Mouse (Mus musculus): ENCODE measurements at regions not wholly inside any gene's neighbourhood (a gene's known extent, or its start where the extent isn't known, plus 50 kb on each side); places are given as distances from the start of the nearest gene placed in this dataset.
A peak's percentile ranks its signal among the peaks of the same experiment; 100 is the strongest.

DNA sequence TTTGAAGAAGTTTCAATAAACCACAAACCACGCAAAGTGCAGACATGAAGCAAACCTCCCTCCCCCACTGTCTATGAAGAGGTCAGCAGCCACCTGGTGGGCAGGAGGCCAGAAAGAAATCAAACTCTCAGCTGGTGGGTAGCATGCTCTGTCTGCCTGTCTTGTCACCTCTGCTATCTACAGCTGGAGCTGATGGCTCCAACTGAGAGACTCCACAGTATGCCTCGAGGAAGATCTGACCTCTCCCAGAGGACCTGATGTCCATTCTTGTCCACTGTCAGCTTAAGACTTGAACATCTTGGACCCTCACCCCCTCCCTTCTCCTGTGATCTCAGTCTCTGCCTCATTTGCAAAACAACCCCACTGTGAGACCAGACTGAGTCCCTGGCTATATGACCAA lies 585.0 kb upstream of the Cdh11 start:
- DNase-seq (ENCODE audit: low spot score): no peak

DNA sequence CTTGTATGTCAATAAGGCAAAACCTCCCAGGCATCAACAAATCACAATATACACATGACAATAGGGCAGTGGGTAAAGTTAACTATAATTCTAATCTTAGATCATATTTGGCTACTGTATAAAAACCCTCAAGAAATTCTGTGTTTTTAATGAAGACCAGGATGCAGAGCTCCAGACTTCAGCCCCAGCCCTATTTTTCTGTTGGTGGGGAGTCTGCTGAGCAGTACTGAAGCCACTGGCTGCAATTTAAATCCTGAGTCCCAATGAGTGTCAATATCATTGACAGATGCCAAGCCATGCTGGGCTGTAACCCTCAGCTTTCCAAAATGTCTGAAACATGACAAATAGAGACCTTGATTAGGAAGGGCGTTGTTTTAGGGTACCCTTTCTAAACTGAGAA lies 587.6 kb upstream of the Cdh11 start:
- DNase-seq (ENCODE audit: low spot score): no peak

DNA sequence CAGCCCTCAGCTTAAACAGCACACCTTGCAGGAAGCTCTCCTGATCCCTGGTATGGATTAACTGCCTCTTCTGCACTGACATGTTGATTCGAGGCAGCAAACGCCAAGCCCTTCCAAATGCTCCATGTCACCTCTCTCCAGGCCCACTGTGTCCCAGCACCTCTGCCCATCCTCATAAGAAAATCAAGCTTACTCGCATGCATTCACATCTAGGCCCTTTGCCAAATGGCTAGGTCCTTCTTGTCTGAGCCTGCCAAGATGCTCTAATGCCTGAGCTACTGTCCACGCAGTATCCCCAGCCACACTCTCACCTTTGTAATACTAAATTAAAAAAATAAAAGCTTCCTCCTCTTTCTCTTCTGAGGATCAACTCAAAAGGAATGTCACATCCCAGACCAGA lies 588.7 kb upstream of the Cdh11 start:
- no peak for DNase-seq (ENCODE audit: low spot score)

DNA sequence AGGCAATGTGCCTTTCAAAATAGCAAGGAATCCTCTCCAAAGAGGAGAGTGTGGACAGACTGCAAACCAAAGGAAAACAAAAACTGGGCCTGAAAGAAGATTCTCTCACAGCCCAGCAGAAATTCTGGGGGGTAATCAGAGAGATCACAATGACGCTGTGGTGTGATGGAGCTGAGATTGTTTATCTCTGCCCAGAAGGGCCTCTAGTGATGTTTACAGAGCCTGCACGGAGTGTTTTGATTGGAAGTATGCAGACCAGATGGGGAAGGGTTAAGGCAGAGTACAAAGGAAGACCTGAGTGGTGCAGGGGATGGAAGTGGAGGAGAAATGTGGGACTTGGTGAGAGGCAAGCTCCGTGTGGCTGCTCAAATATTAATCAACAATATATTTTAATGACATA lies 593.1 kb upstream of the Cdh11 start:
- no peak for DNase-seq (ENCODE audit: low spot score)

DNA sequence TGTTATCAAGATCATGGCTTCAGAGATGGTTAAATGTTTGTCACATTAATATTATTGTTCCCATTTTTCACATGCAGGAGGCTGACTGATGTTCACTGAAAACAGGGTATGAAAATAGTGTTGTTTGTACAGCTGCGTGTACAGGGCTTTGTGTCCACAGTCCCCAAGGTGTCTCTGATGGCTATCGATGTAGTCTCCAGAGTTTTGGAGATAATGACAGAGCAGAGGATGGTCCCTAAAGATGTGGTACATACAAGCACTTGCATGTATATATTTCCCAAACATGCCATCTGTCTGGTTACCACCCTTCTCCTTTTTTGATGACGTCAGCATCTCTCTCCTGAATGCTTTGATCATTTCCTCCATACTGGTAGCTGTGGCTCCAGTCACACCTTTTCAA lies 596.1 kb upstream of the Cdh11 start:
- no peak for DNase-seq (ENCODE audit: low spot score)

DNA sequence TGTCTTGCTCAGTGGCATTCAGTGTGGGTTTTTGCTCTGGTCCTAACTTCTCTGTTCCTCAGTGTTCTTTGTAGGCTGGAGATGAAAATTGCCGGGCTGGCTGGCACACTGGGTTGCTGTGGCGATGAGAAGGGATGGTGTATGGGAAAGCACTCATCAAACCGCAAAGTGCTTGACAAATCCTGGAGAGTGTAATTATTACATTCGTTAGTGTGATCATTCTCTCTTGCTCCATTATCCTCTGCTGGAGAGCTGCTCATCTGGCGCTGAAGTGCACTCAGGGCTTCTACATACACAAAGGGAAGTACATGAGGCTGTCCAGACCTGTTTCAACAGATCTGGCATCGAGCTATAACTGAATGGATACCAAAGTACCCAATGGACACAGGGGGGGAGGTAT lies 605.9 kb upstream of the Cdh11 start:
- DNase-seq (ENCODE audit: low spot score): no peak

DNA sequence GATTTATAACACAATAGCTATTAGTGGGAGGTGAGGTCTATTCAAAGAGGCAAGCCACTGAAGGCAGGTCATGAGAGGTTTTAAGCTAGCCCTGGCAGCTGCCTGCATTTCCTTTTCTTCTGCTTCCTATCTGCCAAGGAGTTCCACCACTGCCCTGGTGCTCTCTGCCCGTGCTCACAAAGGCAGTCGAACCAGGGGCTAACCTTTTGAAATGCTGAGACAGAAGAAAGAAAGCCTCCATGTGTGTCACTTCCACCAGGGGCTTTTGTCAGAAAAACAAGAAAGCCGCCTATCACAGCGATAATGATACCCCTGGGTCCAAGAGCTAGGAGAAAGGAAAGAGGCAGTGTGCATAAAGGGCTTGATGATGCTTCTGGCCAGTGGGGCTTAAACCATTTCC lies 609.9 kb upstream of the Cdh11 start:
- DNase-seq (ENCODE audit: low spot score): no peak

DNA sequence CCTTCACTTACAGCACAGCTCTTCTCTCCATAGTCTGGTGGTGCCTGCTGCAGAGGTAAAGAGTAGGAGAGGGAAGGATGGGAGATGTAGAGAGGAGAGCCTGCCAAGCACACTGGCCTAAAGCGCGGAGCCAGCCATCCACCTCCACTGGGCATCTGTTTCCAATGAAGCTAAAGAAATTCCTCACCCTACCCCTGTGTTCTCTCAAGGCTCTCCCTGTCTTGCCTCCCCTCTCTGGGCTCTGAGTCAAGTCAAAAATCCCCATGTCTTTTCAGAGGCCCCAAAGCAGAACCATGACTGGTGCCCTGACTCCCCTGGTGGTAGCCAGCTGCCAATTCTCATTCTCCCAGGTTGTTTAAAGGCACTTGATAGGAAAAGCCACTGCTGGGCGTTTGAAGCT lies 612.7 kb upstream of the Cdh11 start:
- no peak for DNase-seq (ENCODE audit: low spot score)

DNA sequence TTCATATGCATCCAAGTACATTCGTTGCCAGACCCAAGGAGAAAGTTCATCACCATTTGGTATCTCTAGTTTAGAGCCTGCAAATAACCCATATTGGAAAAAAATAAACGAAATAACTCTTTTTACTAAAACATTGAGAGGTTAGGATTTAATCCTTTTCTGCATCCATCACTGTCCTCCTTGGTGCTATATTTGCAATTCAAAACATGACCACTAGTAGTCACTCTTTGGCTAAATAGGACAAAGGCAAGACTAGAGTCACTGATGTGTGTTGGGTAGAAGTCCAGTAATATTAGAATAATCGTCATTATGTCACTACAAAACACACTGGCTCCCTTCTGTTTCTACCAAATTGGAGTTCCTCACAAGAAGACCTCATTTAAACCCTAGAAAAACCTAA lies 614.0 kb upstream of the Cdh11 start:
- no peak for DNase-seq (ENCODE audit: low spot score)

DNA sequence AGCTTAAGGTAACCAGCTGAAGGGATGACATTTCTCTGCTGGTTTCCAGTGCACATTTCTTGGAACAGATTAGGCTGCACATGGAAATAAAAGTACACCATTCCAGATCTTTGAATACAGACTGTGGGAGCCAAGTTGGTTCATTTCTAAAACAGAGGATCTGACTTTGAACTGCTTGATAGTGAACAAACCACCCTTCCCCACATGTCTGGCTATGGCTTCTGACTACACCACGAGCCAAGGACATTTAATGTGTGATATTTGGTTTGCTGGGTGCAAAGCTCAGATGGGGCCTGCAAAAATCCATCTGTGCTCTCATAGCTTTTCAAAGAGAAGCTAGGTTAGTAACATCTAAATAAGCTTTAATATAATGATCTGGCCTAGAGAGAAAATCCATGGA lies 614.7 kb upstream of the Cdh11 start:
- no peak for DNase-seq (ENCODE audit: low spot score)

DNA sequence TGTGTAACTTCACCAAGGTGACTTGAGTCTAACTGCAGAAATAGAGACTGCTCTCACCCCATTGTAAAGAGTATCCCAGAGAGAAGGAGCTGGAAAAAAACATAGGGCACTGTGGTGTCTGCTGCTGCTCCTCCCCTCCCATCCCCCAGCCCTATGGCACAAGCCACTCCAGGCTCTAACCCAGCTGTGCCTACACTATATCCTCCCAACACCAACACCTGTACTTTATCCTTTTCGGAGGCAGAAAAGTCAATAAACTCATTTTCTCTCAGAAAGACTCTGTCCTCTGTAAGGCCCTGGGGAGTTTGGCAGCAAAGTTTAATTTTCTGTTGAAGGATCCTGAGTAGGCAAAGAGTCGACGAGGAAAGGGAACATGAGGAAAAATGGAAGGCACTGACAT lies 617.3 kb upstream of the Cdh11 start:
- DNase-seq (ENCODE audit: low spot score): no peak

DNA sequence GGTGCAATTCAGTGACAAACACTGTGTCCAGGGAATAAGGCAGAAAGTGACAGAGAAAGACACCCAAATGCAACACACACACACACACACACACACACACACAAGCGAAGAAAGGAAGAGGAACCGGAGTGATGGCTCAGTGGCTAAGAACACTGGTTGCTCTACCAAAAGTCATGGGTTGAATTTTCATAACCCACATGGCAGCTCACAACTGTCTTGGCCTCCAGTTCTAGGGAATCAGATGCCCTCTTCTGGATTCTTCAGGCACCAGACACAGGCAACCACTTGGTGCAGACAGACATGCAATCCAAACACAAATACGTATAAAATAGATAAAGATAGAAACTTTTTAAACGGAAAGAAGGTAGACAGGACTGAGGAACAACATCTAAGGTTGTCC lies 618.4 kb upstream of the Cdh11 start:
- no peak for DNase-seq (ENCODE audit: low spot score)

DNA sequence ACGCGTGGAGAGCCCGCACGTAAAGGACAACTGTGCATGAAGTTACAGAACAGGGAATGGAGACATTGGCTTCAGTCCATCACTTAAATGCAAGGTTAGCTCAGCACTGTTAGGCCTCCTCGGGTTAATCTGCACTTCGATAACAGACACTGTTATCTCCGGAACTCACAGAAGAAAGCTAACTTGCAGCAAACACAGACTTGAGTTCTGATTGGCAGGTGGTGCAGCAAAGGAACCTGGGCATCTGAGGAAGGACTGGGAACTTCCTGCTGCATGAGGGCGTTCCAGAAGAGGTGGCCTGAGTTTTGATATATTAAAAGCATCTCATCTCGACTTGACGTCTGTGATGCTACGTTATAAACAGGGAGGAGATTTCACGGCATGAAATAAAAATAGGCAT lies 620.3 kb upstream of the Cdh11 start:
- DNase-seq (ENCODE audit: low spot score): no peak

DNA sequence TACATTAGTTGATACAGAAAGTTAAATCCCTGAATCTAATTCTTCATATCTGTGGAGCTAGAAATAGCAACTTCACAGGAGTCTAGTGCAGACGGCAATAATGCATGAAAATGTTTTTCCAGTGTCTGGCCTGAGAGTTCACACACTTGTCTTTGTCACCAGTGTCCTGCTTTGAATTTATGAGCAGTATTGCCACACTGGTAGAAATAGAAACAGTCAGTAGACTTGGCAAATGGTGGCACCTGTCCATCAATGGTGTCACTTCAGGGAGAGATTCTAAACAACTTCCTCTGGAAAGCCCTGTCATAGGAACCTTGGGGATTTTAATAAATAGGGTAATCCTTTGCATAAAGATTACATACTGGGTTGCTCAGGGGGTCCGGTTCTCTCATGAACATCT lies 621.5 kb upstream of the Cdh11 start:
- DNase-seq (ENCODE audit: low spot score): no peak

DNA sequence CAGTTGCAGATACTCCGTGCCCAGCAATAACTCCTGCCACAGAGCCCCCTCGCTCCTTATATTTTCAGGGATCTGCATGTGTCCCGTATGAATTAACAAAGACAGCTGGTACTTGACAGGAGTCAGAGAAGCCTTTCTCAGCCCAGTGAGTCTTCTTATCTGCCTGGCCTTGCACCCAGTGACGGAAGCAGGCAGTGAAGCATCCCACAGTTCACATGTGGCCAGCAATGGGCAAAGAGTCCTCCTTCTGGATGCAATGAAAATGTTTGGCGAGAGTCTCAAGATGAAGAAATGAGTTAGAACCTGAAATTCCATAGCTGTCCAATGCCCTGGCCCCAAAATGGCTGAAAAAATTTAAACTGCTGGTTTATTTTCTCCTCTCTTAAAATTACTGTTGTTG lies 622.2 kb upstream of the Cdh11 start:
- no peak for DNase-seq (ENCODE audit: low spot score)

DNA sequence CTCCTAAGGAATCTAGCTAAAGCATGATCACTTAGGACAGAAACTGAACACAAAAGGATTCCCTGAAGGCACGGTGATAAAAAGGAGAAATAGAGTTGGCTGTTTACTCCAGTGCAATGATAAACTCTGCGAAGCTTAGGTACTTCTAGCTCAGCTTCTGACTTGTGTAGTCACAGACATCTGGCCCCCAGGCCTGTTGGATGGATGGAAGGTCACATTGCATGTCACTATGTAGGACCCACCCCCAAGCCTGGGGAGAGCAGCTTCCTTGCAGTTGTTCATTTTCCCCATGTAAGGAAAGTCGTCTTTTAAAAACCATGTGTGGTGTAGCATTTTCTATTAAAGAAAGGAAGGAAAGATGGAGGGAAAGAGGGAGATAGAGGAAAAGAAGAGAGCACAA lies 623.0 kb upstream of the Cdh11 start:
- no peak for DNase-seq (ENCODE audit: low spot score)

DNA sequence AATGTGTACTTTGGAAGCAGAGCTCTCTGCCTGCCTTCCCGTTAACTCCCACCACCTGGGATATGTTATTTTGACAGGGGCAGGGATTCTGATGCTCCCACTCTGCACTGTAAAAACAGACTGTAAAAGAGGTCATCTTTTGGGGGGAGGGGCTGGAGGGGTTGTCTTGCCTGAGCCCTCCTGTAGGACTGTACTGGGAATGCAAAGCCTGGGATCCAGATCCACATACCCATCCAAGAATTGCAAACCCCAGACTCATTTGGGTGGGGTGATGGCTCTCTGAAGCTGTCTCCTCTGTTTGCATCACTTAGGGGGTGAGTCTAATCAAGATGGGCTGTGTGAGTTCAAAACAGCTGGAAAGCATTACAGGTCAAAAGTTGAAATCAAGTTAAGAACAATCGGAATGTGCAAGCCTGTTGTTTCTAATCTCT lies 623.7 kb upstream of the Cdh11 start:
- peak; percentile 28 for DNase-seq (ENCODE audit: low spot score)

DNA sequence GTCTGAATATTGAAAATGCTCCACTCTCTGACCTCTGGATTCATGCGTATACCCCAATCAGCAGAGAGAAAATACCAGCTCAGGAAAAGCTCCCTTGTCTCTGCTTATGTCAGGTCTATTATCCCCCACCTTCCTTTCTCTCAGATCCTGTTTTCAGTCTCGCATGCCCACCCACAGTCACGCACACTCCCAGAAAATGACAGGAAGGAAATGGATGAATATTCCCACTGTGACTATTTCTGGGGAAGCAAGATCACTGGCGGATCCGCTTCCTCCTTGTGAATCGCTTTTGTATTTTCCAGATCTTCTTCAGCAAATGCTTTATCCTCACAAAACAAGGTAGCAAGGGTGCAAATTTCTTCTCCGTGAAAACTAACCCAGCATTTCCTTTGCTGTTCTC lies 627.3 kb upstream of the Cdh11 start:
- no peak for DNase-seq (ENCODE audit: low spot score)

DNA sequence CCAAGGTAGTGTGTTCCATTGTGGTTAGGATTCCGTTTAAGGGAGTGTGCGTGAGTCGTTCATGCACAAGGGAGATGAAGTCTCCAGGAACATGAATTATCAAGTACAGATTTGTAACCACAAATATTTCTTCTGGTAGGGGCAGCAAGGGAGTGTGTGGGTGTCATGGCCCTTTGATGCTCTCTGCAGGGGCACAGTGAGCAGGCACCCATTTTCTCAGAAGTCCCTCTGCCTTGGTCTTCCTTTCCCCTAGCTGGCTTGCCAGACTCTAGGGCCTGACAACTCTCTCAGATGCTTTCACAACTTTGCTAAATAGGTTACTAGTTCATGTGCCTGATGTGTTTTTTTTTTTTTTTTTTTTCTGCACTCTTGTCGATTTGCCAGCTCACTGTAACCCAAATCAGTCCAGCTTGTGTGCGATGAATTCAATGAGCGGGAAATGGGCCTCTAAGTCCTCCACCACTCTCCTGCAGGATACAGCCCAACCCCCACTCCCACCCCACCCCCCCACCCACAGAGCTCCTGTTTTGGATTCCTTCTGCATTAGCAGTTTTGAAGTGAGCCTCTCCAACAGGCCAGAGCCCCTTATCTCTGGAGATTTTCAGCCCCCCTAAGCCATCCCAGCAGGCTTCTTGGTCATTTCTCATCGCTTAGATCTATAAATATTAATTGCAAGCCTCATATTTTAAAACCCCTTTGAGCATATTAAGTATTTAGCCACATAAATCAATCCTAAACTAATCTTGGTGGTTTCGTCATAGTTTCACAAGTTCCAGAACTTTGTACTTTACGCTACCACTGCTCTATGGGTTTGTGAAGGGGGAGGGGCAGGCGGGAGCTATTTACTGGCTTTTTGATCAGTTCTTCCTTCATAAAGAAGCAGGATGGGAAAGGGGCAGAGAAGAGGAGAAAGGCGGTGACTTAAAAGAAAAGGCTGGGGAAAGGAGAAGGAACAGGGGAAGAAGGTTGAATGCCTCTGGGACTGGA lies 628.4 kb upstream of the Cdh11 start:
- DNase-seq (ENCODE audit: low spot score): no peak

DNA sequence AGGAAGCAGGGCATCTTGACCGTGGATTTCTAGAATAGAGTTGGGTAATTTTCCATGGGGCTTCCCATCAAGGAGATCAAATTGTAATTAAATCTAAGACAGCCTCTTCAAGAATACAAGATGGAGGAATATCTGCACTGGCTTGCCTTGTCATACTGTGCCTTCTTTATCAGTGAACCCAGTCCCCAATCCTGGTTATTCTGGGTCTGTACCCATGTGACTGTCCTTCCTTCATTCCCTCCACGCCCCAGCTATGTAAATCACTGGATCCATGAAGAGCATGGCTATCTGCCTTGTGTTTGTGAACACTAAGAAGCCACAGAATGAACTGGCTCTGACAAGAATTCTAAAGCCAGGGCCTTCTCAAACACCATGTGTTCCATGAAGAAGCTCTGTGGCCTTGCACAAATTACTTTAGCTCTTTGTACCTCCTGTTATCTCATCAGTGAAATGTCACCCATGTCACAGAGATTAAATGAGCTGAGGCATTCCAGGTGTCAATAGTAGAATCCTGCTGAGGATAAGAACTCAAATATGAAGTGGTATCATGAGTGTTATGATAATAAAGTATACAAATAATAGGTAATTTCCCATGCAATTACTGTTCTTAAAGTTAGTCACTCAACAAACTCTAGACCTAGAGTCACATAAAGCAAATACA lies 637.0 kb upstream of the Cdh11 start:
- no peak for DNase-seq (ENCODE audit: low spot score)

DNA sequence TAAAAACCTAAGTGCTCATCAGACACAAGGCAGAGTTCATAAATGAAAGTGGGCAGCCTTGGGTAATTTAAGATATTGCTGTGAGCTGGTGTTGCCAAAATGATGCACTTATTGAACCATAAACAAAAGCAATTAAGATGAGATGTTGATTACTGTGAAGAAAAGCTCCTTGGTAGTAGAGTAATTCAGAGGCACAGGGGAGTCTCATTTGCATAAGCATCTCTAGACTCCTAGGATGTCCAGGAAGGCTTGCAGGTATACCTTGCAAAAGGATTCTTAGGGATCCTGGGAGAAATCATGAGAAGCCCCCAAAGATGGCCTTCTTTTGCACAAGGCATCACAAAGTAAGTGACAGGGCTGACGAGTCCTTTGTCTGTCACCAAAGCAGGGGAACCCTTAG lies 640.5 kb upstream of the Cdh11 start:
- no peak for DNase-seq (ENCODE audit: low spot score)

DNA sequence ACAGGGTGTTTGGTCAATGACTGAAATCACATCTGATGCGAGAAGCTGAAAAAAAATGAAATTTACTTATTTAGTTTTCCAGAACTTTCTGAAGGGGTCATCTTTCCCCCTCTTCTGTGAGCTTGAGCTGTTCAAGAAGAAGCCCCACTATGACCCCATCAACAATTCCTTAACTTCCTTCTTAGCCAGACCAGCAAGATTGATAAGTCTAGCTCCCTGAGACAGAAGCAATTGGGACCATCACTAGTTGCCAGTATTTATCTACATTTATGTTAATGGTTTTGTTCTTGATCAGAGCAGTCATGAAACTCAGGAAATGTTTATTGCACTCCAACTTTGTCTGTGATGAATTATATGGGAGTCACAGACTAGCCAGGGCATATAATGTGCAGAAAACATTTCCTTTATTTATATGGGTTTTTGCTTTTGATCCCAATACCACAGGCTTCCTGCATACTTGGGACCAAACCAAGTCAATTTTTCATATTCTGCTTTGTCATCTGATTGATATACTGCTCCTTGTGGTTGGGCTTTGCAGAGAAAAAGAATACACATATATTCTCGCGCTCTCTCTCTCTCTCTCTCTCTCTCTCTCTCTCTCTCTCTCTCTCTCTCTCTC lies 645.5 kb upstream of the Cdh11 start:
- DNase-seq (ENCODE audit: low spot score): no peak

DNA sequence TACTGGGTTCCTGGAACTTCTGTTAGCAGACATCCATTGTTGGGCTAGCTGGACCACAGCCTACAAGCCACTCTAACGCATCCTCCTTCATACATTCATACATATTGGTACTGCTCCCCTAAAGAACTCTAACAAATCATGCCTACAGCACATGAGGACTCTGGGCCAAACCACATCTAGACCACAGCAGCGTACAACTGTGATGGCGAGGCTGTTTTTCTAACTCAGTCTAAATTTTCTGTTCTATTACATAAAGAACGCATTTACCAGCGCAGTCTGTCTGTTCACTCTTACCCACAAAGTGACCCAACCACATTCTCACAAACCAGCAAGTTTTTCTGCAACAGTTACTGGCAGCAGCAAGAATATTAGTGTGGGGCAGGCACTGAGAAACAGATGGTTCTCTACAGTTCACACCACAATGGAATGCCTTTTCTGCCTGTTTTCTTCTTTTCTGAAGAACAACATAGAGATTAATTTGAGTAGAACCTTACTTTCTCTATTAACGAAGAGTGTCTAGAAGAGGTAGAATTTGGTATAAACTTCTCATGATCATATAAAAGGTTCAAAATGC lies 648.2 kb upstream of the Cdh11 start:
- DNase-seq (ENCODE audit: low spot score): no peak
